Mouse (Mus musculus) G1E (cell line): ENCODE results near the gene Ppp1r9b.

Experiments used
- CTCF ChIP-seq: IDR thresholded peaks from 2 replicates; pipeline ENCODE4 v1.5.1; 2012; ENCODE audit warnings: low read depth, low read length, inconsistent platforms, mixed read lengths
- GATA1 ChIP-seq: IDR thresholded peaks from 2 replicates; pipeline ENCODE4 v1.6.1; 2012; ENCODE audit warnings: borderline replicate concordance, low read length, inconsistent platforms, mixed read lengths
- GATA2 ChIP-seq: IDR thresholded peaks from 2 replicates; pipeline ENCODE4 v1.6.1; 2012; ENCODE audit warnings: low read depth, low read length, inconsistent platforms, borderline replicate concordance
- POLR2AphosphoS5 ChIP-seq: IDR thresholded peaks from 2 replicates; pipeline ENCODE4 v1.6.1; 2012; ENCODE audit warnings: low read depth, low read length, inconsistent platforms; ENCODE audit not compliant: insufficient replicate concordance
- TAL1 ChIP-seq: conservative IDR thresholded peaks from 2 replicates; pipeline ENCODE4 v1.6.1; 2012; ENCODE audit warnings: low read depth, low read length, inconsistent platforms, mixed read lengths

DNA sequence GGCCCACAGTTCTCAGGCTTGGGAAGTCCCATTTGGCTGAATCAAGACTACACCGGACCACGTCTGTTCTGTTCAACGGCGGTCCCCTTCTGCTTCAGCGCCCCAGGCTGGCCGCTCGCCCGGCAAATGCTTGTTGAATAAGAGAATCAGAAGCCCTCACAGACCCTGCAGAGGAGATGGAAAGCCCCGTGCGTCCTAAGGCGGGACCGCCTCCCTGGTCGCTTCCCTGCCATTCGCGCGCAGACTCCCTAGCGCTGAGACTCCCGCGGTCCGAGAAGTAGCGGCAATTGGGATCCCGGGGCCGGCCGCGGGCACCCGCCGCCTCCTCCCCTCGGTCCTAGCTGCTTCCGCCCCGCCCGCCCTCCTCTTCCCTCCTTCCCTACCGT, 18.8 kb downstream of the Ppp1r9b start, which contains the start of gene Samd14:
- no peak for TF ChIP-seq CTCF
- TF ChIP-seq POLR2AphosphoS5, result no peak
- no peak for TF ChIP-seq GATA1
- no peak for TF ChIP-seq TAL1
- TF ChIP-seq GATA2, result no peak
